Mouse (Mus musculus) lung, postnatal 0 days (tissue): Measurements from ENCODE around the gene Fbxo48. TPM values are rescaled to one million over a fixed set of nuclear protein-coding genes. Genes with fewer than 3 reads are reported as not detected.

Experiments
- ATAC-seq: fragments of 200-750 bp; cut with Nextera tagmentation; 2 replicates; pipeline ENCODE4 v1.8.0; 2017; ENCODE audit warnings: moderate library complexity
- DNase-seq: peaks from one replicate; pipeline ENCODE4 v3.0.0-alpha.2; 2016; ENCODE audit warnings: low spot score
- H3K27ac ChIP-seq: fragments of 300-500 bp; sonication (generic); 2 replicates; pipeline ENCODE4 v1.5.1; 2014; ENCODE audit warnings: antibody characterized with exemption, mild to moderate bottlenecking, low read length, mixed read lengths
- H3K27me3 ChIP-seq: fragments of 300-500 bp; sonication (generic); replicated peaks from 2 replicates; pipeline ENCODE4 v1.6.1; 2014; ENCODE audit warnings: low read length, mixed read lengths; ENCODE audit not compliant: insufficient read depth
- H3K36me3 ChIP-seq: fragments of 300-500 bp; sonication (generic); 2 replicates; pipeline ENCODE4 v1.6.1; 2014; ENCODE audit warnings: low read length, mixed read lengths; ENCODE audit not compliant: insufficient read depth
- H3K4me1 ChIP-seq: fragments of 300-500 bp; sonication (generic); 2 replicates; pipeline ENCODE4 v1.6.1; 2014; ENCODE audit warnings: antibody characterized with exemption, low read depth, low read length, mixed read lengths; ENCODE audit not compliant: insufficient read depth
- H3K4me2 ChIP-seq: fragments of 300-500 bp; sonication (generic); replicated peaks from 2 replicates; pipeline ENCODE4 v1.6.1; 2014; ENCODE audit warnings: low read depth, mild to moderate bottlenecking, low read length, moderate library complexity, mixed read lengths
- H3K4me3 ChIP-seq: fragments of 300-500 bp; sonication (generic); 2 replicates; pipeline ENCODE4 v1.5.1; 2014; ENCODE audit warnings: low read depth, low read length
- H3K9ac ChIP-seq: fragments of 300-500 bp; sonication (generic); replicated peaks from 2 replicates; pipeline ENCODE4 v1.6.1; 2014; ENCODE audit warnings: low read depth, mild to moderate bottlenecking
- H3K9me3 ChIP-seq: fragments of 300-500 bp; sonication (generic); 2 replicates; pipeline ENCODE4 v1.6.1; 2016; ENCODE audit warnings: low read length, mixed read lengths
- CTCF ChIP-seq: IDR thresholded peaks from 2 replicates; pipeline ENCODE4 v1.5.1; 2016; ENCODE audit warnings: antibody characterized with exemption, mild to moderate bottlenecking
- EP300 ChIP-seq: IDR thresholded peaks from 2 replicates; pipeline ENCODE4 v1.6.1; 2016; ENCODE audit warnings: antibody characterized with exemption, mild to moderate bottlenecking, control low read depth
- WGBS: fragments of 180-500 bp; shearing (Covaris S2); extraction: QIAGEN DNeasy Blood & Tissue Kit; methylation state at CpG from one replicate; pipeline ENCODE4 v1.1.7; 2014; 5-methylcytosine and 5-hydroxymethylcytosine counted together
- polyA plus RNA-seq: library from polyadenylated mRNA; unstranded; fragments of >200 nt; fragmentation: Nextera tagmentation; extraction: Ambion mirVana; gene quantifications from 2 replicates; pipeline ENCODE4 v1.2.1, GENCODE M21; 2015

Gene Fbxo48
- polyA plus RNA-seq, 1 experiment from 2014 or later = 0.11 TPM

DNA sequence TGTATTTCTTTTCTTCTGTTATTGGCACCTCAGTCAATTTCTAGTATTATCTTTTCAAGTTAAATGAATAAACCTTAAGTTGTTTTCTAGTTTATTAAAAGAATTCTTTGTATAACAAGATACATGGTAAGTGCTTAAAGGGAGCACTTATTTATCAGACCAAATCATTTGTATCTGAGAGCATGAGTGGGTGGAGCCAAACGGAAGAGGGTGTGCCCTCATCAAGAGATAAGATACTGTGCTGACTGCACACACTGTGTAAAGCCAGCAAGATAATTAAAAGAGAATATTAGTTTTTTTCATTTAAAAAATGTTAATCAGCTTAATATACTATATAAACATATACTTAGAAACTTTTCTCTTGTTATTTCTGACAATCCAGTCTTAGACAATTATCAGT lies 7.3 kb downstream of the Fbxo48 start:
- Histone ChIP-seq H3K4me1 (no peaks in the 10 kb centered on the region), H3K9ac (no peak overlapping the region), H3K4me3 (no peak overlapping the region), H3K27me3 (no peaks in the 10 kb centered on the region), H3K4me2 (no peak overlapping the region), H3K27ac (no peak overlapping the region), H3K9me3 (no peaks in the 10 kb centered on the region), H3K36me3 (no peaks in the 10 kb centered on the region)
- ATAC-seq = no peak
- TF ChIP-seq CTCF = no peak
- no peak for DNase-seq
- 86% methylated on average over 1 of the region's 1 CpGs for WGBS

DNA sequence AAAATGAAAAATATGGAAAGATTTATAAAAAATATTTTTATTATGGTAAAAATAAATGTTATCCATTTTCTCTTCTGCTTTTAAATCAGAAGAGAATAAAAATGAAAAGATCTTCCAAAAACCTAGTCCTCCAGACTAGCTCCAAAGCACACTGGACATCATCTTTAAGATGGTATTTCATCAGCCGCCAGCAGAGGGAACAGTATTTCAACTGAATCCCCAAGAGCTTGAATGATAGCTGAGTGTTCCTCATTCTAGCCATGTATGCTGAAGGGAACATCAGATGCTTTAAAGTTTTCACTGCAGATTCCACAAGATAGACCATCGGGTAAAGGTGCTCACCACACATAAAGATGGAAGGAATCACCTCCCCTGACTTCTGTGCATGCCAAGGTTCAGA lies 16.6 kb downstream of the Fbxo48 start:
- no peak for ATAC-seq
- Histone ChIP-seq H3K27me3 (no peaks in the 10 kb centered on the region), H3K9me3 (no peaks in the 10 kb centered on the region), H3K9ac (no peak overlapping the region), H3K4me3 (no peak overlapping the region), H3K27ac (no peak overlapping the region), H3K4me2 (no peak overlapping the region), H3K36me3 (no peaks in the 10 kb centered on the region), H3K4me1 (no peaks in the 10 kb centered on the region)
- peak; percentile 65 for TF ChIP-seq CTCF
- TF ChIP-seq EP300 = no peak
- 29% methylated on average over 2 of the region's 2 CpGs for WGBS
- peak; percentile 46 for DNase-seq

DNA sequence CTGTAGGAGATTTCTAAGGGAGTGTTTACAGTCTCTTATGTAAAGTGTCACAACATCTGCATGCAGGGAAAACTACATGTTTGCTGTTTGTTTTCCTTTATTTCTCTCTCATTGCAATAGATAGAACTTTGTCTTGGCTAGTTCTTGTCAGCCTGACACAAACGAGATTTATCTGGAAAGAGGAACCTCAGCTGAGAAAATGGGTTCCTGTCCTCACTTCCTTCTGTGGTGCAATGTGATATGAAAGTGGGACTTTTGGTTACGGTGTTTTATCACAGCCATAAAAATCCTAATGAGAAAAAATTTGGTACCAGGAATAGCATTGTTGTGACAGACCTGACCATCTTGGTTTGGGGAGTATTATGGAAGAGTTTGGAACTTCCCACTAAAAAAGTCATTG lies 18.5 kb downstream of the Fbxo48 start:
- no peak overlapping the region for H3K4me2 ChIP-seq
- WGBS = 57% methylated on average over 2 of the region's 2 CpGs
- no peaks in the 10 kb centered on the region for H3K9me3 ChIP-seq
- DNase-seq (no peak), ATAC-seq (no peak)
- no peak overlapping the region for H3K9ac ChIP-seq
- no peak overlapping the region for H3K4me3 ChIP-seq
- no peak overlapping the region for H3K27ac ChIP-seq
- no peaks in the 10 kb centered on the region for H3K27me3 ChIP-seq
- TF ChIP-seq CTCF (no peak), EP300 (no peak)
- H3K4me1 ChIP-seq = no peaks in the 10 kb centered on the region
- H3K36me3 ChIP-seq = no peaks in the 10 kb centered on the region

DNA sequence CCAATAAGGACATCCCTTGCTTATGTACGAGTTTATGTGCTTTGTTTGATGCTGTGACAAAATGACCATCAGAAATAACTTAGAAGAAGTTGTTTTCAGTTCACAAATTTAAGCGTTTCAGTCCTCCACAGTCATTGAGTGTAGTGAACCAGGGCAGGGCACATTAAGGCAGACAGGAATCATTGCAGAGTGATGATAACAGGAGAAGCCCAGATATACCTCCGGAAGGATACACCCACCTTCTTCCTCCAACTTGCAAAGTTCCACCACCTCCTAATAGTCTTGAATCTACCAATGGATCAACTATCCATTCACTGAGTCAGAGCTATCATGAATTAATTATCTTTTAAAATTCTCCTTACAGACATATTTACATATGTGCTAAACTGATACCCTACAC lies 20.9 kb downstream of the Fbxo48 start:
- no peaks in the 10 kb centered on the region for H3K4me1 ChIP-seq
- no peak overlapping the region for H3K27ac ChIP-seq
- DNase-seq = no peak
- no peak overlapping the region for H3K9ac ChIP-seq
- WGBS = 74% methylated on average over 3 of the region's 3 CpGs
- ATAC-seq = no peak
- no peak overlapping the region for H3K4me2 ChIP-seq
- H3K4me3 ChIP-seq = no peak overlapping the region
- no peaks in the 10 kb centered on the region for H3K27me3 ChIP-seq
- H3K9me3 ChIP-seq = no peaks in the 10 kb centered on the region
- H3K36me3 ChIP-seq = no peaks in the 10 kb centered on the region
- no peak for TF ChIP-seq CTCF
- TF ChIP-seq EP300 = no peak

DNA sequence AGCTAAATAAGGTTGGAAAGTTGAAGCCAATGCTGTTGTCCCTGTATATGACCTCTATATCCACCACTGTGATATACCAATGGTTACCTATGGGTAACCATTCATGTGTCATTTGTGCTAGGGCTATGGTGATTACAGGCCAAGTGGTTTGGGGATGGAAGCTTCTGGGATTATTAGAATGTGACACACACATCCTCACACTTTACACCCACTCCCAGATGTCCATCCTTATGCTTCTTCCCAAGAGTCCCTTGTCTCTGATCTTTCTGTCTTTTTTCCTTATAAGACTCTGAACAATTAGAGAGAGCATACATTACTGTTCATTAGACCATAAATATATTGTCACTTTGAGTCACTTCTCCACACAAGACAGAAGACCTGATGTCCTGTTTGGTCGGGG lies 21.9 kb downstream of the Fbxo48 start:
- Histone ChIP-seq H3K27ac (no peak overlapping the region), H3K36me3 (no peaks in the 10 kb centered on the region), H3K4me3 (no peak overlapping the region), H3K9me3 (no peaks in the 10 kb centered on the region), H3K9ac (no peak overlapping the region), H3K27me3 (no peaks in the 10 kb centered on the region), H3K4me2 (no peak overlapping the region), H3K4me1 (no peaks in the 10 kb centered on the region)
- 84% methylated on average over 1 of the region's 1 CpGs for WGBS
- TF ChIP-seq CTCF (no peak), EP300 (no peak)
- ATAC-seq (no peak), DNase-seq (no peak)

- Histone ChIP-seq H3K4me3 (no peak overlapping the region), H3K4me1 (no peaks in the 10 kb centered on the region), H3K9ac (no peak overlapping the region), H3K27me3 (no peaks in the 10 kb centered on the region), H3K36me3 (no peaks in the 10 kb centered on the region), H3K4me2 (no peak overlapping the region), H3K9me3 (no peaks in the 10 kb centered on the region), H3K27ac (no peak overlapping the region)
- WGBS = 42% methylated on average over 4 of the region's 4 CpGs
- DNase-seq (peak; percentile 12), ATAC-seq (peak; percentile 55)
- no peak for TF ChIP-seq CTCF
- no peak for TF ChIP-seq EP300
Observed at GRCm38 (mm10) chr11:16976937-16977336, 25.8 kb downstream of the Fbxo48 start.

- Histone ChIP-seq H3K4me2 (no peak overlapping the region), H3K9ac (no peak overlapping the region), H3K9me3 (no peaks in the 10 kb centered on the region), H3K4me1 (no peaks in the 10 kb centered on the region), H3K36me3 (no peaks in the 10 kb centered on the region), H3K4me3 (no peak overlapping the region), H3K27me3 (no peaks in the 10 kb centered on the region), H3K27ac (no peak overlapping the region)
- ATAC-seq (no peak), DNase-seq (no peak)
- TF ChIP-seq CTCF = no peak
- no peak for TF ChIP-seq EP300
- WGBS = 55% methylated on average over 2 of the region's 2 CpGs
Observed at GRCm38 (mm10) chr11:16977611-16978010, 26.4 kb downstream of the Fbxo48 start.
